Mouse (Mus musculus) liver, adult (tissue): ENCODE measurements at regions not wholly inside any gene's neighbourhood (a gene's known extent, or its start where the extent isn't known, plus 50 kb on each side); places are given as distances from the start of the nearest gene placed in this dataset.

Experiments
- GATA4 ChIP-seq: IDR thresholded peaks from 2 replicates; pipeline ENCODE4 v1.6.1; 2014; ENCODE audit warnings: mild to moderate bottlenecking, low read length; ENCODE audit not compliant: insufficient replicate concordance

GRCm38 (mm10) chr12:26104372-26104771 is 310.7 kb downstream of the Rnf144a start:
- TF ChIP-seq GATA4 = no peak

GRCm38 (mm10) chr12:26102384-26102783 is 312.7 kb downstream of the Rnf144a start:
- TF ChIP-seq GATA4 = no peak

- no peak for TF ChIP-seq GATA4
Observed at GRCm38 (mm10) chr12:26100140-26100539, 314.9 kb downstream of the Rnf144a start.

- no peak for TF ChIP-seq GATA4
Observed at GRCm38 (mm10) chr12:26099176-26099575, 315.9 kb downstream of the Rnf144a start.

GRCm38 (mm10) chr12:26092311-26092710 is 322.7 kb downstream of the Rnf144a start:
- TF ChIP-seq GATA4 = no peak

- TF ChIP-seq GATA4 = no peak
Observed at GRCm38 (mm10) chr12:26091865-26092264, 323.2 kb downstream of the Rnf144a start.

GRCm38 (mm10) chr12:26088389-26088788 is 326.7 kb downstream of the Rnf144a start:
- TF ChIP-seq GATA4 = no peak

- TF ChIP-seq GATA4 = no peak
Observed at GRCm38 (mm10) chr12:26086923-26087322, 328.1 kb downstream of the Rnf144a start.

GRCm38 (mm10) chr12:26086414-26086813 is 328.6 kb downstream of the Rnf144a start:
- no peak for TF ChIP-seq GATA4

GRCm38 (mm10) chr12:26079061-26079625 is 335.9 kb downstream of the Rnf144a start:
- no peak for TF ChIP-seq GATA4

- no peak for TF ChIP-seq GATA4
Observed at GRCm38 (mm10) chr12:26075638-26076254, 339.3 kb downstream of the Rnf144a start.

GRCm38 (mm10) chr12:26072180-26072579 is 342.9 kb downstream of the Rnf144a start:
- no peak for TF ChIP-seq GATA4

GRCm38 (mm10) chr12:26071610-26072009 is 343.4 kb downstream of the Rnf144a start:
- TF ChIP-seq GATA4 = no peak

GRCm38 (mm10) chr12:26068685-26069008 is 346.4 kb downstream of the Rnf144a start:
- TF ChIP-seq GATA4 = no peak

GRCm38 (mm10) chr12:26067866-26068684 is 347.0 kb downstream of the Rnf144a start:
- TF ChIP-seq GATA4 = no peak

- no peak for TF ChIP-seq GATA4
Observed at GRCm38 (mm10) chr12:26060378-26060777, 354.7 kb downstream of the Rnf144a start.

GRCm38 (mm10) chr12:26059090-26059489 is 356.0 kb downstream of the Rnf144a start:
- TF ChIP-seq GATA4 = no peak

GRCm38 (mm10) chr12:26057491-26058054 is 357.5 kb downstream of the Rnf144a start:
- TF ChIP-seq GATA4 = no peak
